Mouse (Mus musculus) stomach, postnatal 0 days (tissue): ENCODE data around the gene Moap1. TPM values are rescaled to one million over a fixed set of nuclear protein-coding genes. Genes with fewer than 3 reads are reported as not detected.
A peak's percentile ranks its signal among the peaks of the same experiment; 100 is the strongest.

Source experiments
- ATAC-seq: fragments of 200-750 bp; cut with Nextera tagmentation; 2 replicates; pipeline ENCODE4 v1.8.0; 2017; ENCODE audit not compliant: low FRiP score, low TSS enrichment
- DNase-seq: peaks from one replicate; pipeline ENCODE4 v3.0.0-alpha.2; 2016; ENCODE audit warnings: low spot score
- H3K27ac ChIP-seq: fragments of 300-500 bp; sonication (generic); replicated peaks from 2 replicates; pipeline ENCODE4 v1.5.1; 2014; ENCODE audit warnings: mild to moderate bottlenecking, control low read depth
- H3K27me3 ChIP-seq: fragments of 300-500 bp; sonication (generic); 2 replicates; pipeline ENCODE4 v1.6.1; 2014; ENCODE audit warnings: low read length; ENCODE audit not compliant: control insufficient read depth, insufficient read depth
- H3K36me3 ChIP-seq: fragments of 300-500 bp; sonication (generic); 2 replicates; pipeline ENCODE4 v1.6.1; 2014; ENCODE audit warnings: low read length, mixed read lengths; ENCODE audit not compliant: control insufficient read depth, insufficient read depth
- H3K4me1 ChIP-seq: fragments of 300-500 bp; sonication (generic); replicated peaks from 2 replicates; pipeline ENCODE4 v1.6.1; 2014; ENCODE audit warnings: antibody characterized with exemption; ENCODE audit not compliant: control insufficient read depth, insufficient read depth
- H3K4me2 ChIP-seq: fragments of 300-500 bp; sonication (generic); replicated peaks from 2 replicates; pipeline ENCODE4 v1.6.1; 2014; ENCODE audit warnings: low read depth, mild to moderate bottlenecking, control low read depth, moderate library complexity
- H3K4me3 ChIP-seq: fragments of 300-500 bp; sonication (generic); 2 replicates; pipeline ENCODE4 v1.5.1; 2014; ENCODE audit warnings: low read depth, low read length, control low read depth
- H3K9ac ChIP-seq: fragments of 300-500 bp; sonication (generic); 2 replicates; pipeline ENCODE4 v1.6.1; 2014; ENCODE audit warnings: mild to moderate bottlenecking, low read length, control low read depth, mixed read lengths
- H3K9me3 ChIP-seq: fragments of 300-500 bp; sonication (generic); 2 replicates; pipeline ENCODE4 v1.6.1; 2016; ENCODE audit warnings: low read length; ENCODE audit not compliant: control insufficient read depth
- CTCF ChIP-seq: IDR thresholded peaks from 2 replicates; pipeline ENCODE4 v1.5.1; 2016; ENCODE audit warnings: antibody characterized with exemption, low read depth, mild to moderate bottlenecking, moderate library complexity
- EP300 ChIP-seq: optimal IDR thresholded peaks from 2 replicates; pipeline ENCODE3; 2016; ENCODE audit warnings: antibody characterized with exemption
- WGBS: fragments of 180-500 bp; shearing (Covaris S2); extraction: QIAGEN DNeasy Blood & Tissue Kit; methylation state at CpG from one replicate; pipeline ENCODE4 v1.1.7; 2014; 5-methylcytosine and 5-hydroxymethylcytosine counted together
- polyA plus RNA-seq: library from polyadenylated mRNA; unstranded; fragments of >200 nt; fragmentation: Nextera tagmentation; extraction: Ambion mirVana; gene quantifications from 2 replicates; pipeline ENCODE4 v1.2.1, GENCODE M21; 2015

The Moap1 gene
- polyA plus RNA-seq, 1 experiment from 2014 or later: 8.1 TPM

- 52% methylated on average over 1 of the region's 1 CpGs for WGBS
- TF ChIP-seq CTCF (no peak), EP300 (no peak)
- DNase-seq: peak; percentile 42
- ATAC-seq: peak; percentile 64
- no peaks in the 10 kb centered on the region for H3K9me3 ChIP-seq
- H3K27me3 ChIP-seq: no peaks in the 10 kb centered on the region
- H3K36me3 ChIP-seq: no peaks in the 10 kb centered on the region
- no peak overlapping the region for H3K4me3 ChIP-seq
- H3K4me2 ChIP-seq: no peak overlapping the region
- H3K27ac ChIP-seq: peak overlapping the region; percentile 63
- peaks cover 10% of the 10 kb centered on the region for H3K4me1 ChIP-seq
- H3K9ac ChIP-seq: 0 out of 2 replicates have a peak overlapping the region, but pooled peaks have one; percentile 23
Observed at GRCm38 (mm10) chr12:102698089-102698684, 45.3 kb downstream of the Moap1 start.

GRCm38 (mm10) chr12:102697381-102697780 is 46.1 kb downstream of the Moap1 start:
- no peak for DNase-seq
- ATAC-seq: no peak

GRCm38 (mm10) chr12:102696635-102697354 is 46.7 kb downstream of the Moap1 start:
- H3K9me3 ChIP-seq: no peaks in the 10 kb centered on the region
- peaks cover 12% of the 10 kb centered on the region for H3K4me1 ChIP-seq
- no peak overlapping the region for H3K4me2 ChIP-seq
- 59% methylated on average over 14 of the region's 14 CpGs for WGBS
- H3K4me3 ChIP-seq: no peak overlapping the region
- H3K36me3 ChIP-seq: no peaks in the 10 kb centered on the region
- no peak overlapping the region for H3K27ac ChIP-seq
- no peaks in the 10 kb centered on the region for H3K27me3 ChIP-seq
- DNase-seq (no peak), ATAC-seq (no peak)
- no peak for TF ChIP-seq CTCF
- TF ChIP-seq EP300: no peak
- H3K9ac ChIP-seq: 0 out of 2 replicates have a peak overlapping the region, but pooled peaks have one; percentile 23

More at GRCm38 (mm10) chr12:102697381-102697780, 46.1 kb downstream of the Moap1 start:
- H3K4me2 ChIP-seq: no peak overlapping the region
- H3K4me1 ChIP-seq: peaks cover 10% of the 10 kb centered on the region
- H3K27me3 ChIP-seq: no peaks in the 10 kb centered on the region
- H3K36me3 ChIP-seq: no peaks in the 10 kb centered on the region
- no peaks in the 10 kb centered on the region for H3K9me3 ChIP-seq
- H3K9ac ChIP-seq: no peak overlapping the region
- TF ChIP-seq CTCF (no peak), EP300 (no peak)
- H3K27ac ChIP-seq: no peak overlapping the region
- WGBS: 69% methylated on average over 7 of the region's 7 CpGs
- H3K4me3 ChIP-seq: no peak overlapping the region

- Histone ChIP-seq H3K4me1 (peaks cover 12% of the 10 kb centered on the region), H3K36me3 (no peaks in the 10 kb centered on the region), H3K27ac (no peak overlapping the region), H3K4me3 (no peak overlapping the region), H3K4me2 (no peak overlapping the region), H3K9ac (no peak overlapping the region), H3K27me3 (no peaks in the 10 kb centered on the region), H3K9me3 (no peaks in the 10 kb centered on the region)
- DNase-seq (no peak), ATAC-seq (no peak)
- no peak for TF ChIP-seq CTCF
- TF ChIP-seq EP300: no peak
- 64% methylated on average over 18 of the region's 18 CpGs for WGBS
Observed at GRCm38 (mm10) chr12:102695369-102696239, 47.9 kb downstream of the Moap1 start.

Other genes starting within 250 kb of the Moap1 start
- gene Chga, start 188.7 kb downstream of the Moap1 start, polyA plus RNA-seq: 28.9 and 33.2 TPM in 2 replicates
- gene Itpk1, start 38.7 kb downstream of the Moap1 start, polyA plus RNA-seq: 21.5 and 26.7 TPM in 2 replicates
- 10.5 and 10.9 TPM in 2 replicates for gene Tmem251, start 101 bp upstream of the Moap1 start, polyA plus RNA-seq
- not detected in 2 replicates for gene Gm28051, start 14.1 kb upstream of the Moap1 start, polyA plus RNA-seq
- gene Gon7, start 14.1 kb upstream of the Moap1 start, polyA plus RNA-seq: 13.6 and 14.7 TPM in 2 replicates
- 16.1 and 16.3 TPM in 2 replicates for gene Ubr7, start 14.3 kb upstream of the Moap1 start, polyA plus RNA-seq
- 10.3 and 10.6 TPM in 2 replicates for gene Gm20604, start 15.0 kb upstream of the Moap1 start, polyA plus RNA-seq
- 8.4 and 9.0 TPM in 2 replicates for gene Btbd7, start 134.8 kb upstream of the Moap1 start, polyA plus RNA-seq
- gene Cox8c, start 155.7 kb upstream of the Moap1 start, polyA plus RNA-seq: not detected in 2 replicates
- 0.15 and 0.17 TPM in 2 replicates for gene Unc79, start 205.2 kb upstream of the Moap1 start, polyA plus RNA-seq